Mouse (Mus musculus) skeletal muscle tissue, adult 2 months (tissue): Measurements from ENCODE around the gene Aurkc.
"Not testable (repeated sequence)": the region's sequence is repeated elsewhere in the genome, so short reads cannot be mapped to it uniquely, and the experiment has no call there.

Source experiments
- DNase-seq: peaks from one replicate; pipeline ENCODE4 v3.0.0-alpha.2; 2012; ENCODE audit warnings: low read depth, low spot score

The Aurkc gene

GRCm38 (mm10) chr7:6995251-6995650 is at the start of gene Aurkc:
Gene Aurkc, plus strand, starts transcription at chr7:6995300.
- DNase-seq = not testable (repeated sequence)

- DNase-seq = not testable (repeated sequence)
Observed at GRCm38 (mm10) chr7:6948061-6948460, 47.0 kb upstream of the Aurkc start.

GRCm38 (mm10) chr7:6956576-6956975 is 38.5 kb upstream of the Aurkc start:
- DNase-seq = no peak

- no peak for DNase-seq
Observed at GRCm38 (mm10) chr7:6958574-6958973, 36.5 kb upstream of the Aurkc start.

GRCm38 (mm10) chr7:6973566-6973965 is 21.5 kb upstream of the Aurkc start:
- DNase-seq = no peak

- DNase-seq = no peak
Observed at GRCm38 (mm10) chr7:6976890-6977289, 18.2 kb upstream of the Aurkc start.

- not testable (repeated sequence) for DNase-seq
Observed at GRCm38 (mm10) chr7:6998914-6999313, 3.8 kb downstream of the Aurkc start.

- not testable (repeated sequence) for DNase-seq
Observed at GRCm38 (mm10) chr7:7005441-7005840, 10.3 kb downstream of the Aurkc start.

GRCm38 (mm10) chr7:7027445-7027844 is 32.3 kb downstream of the Aurkc start:
- DNase-seq = no peak

GRCm38 (mm10) chr7:7049659-7050320 is 54.7 kb downstream of the Aurkc start:
- not testable (repeated sequence) for DNase-seq
